Mouse (Mus musculus) kidney, adult 2 months (tissue): Measurements from ENCODE around the gene Ubqln4.

Source experiments
- CTCF ChIP-seq: fragments of 200-500 bp; conservative IDR thresholded peaks from 2 replicates; pipeline ENCODE4 v1.5.1; 2011; ENCODE audit warnings: low read depth, mild to moderate bottlenecking, control low read depth, low read length, moderate library complexity, mixed read lengths; ENCODE audit not compliant: insufficient read depth, insufficient read length
- POLR2A ChIP-seq: fragments of 200-500 bp; IDR thresholded peaks from one replicate; pipeline ENCODE4 v1.6.1; 2011; ENCODE audit warnings: low read depth, low read length, control low read depth

DNA sequence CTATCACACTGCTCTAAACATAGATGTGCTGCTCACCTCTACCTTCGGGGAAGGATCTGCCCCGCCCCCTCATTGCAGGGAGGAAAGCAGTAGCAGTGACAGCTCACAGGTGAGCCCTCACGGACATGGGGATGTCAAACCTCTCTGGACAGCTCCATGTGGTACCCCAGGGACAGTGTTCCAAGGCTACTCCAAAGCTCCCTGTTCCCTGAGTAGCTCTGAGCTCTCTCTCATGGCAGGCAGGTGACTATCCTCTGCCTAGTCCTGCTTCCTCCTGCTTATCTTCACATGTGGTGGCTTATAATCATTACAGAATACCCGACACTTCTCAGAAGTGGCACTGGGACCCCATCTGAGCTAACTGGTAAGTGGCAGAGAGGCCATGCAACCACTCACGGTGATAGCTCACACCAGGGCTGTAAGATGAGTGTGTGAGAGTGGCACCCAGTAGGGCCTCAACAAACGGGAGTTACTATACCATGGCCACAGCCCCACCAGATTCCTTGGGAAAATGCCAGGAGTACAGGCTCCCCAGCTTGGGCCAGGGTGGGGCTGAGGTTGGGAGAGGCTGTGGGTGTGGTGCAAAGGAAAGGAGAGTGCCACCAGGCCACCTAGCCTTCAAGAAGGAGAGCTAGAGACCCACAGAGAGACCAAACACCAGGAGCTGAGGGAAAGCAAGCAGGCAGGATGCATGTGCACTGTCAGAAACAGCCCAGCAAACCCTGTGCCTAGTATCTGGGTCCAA is 6.7 kb upstream of the Ubqln4 start:
- no peak for TF ChIP-seq POLR2A
- no peak for TF ChIP-seq CTCF
